Mouse (Mus musculus) left cerebral cortex, adult 18-20 months (tissue): ENCODE measurements around the gene Cer1. TPM values are rescaled to one million over a fixed set of nuclear protein-coding genes. Genes with fewer than 3 reads are reported as not detected.
A peak's percentile ranks its signal among the peaks of the same experiment; 100 is the strongest.

Experiments
- DNase-seq, 2 experiments: peaks; one replicate each; pipeline ENCODE4 v3.0.0; 2021 to 2022; ENCODE audit warnings: low spot score in 2 of 2, mixed read lengths in 1 of 2
- total RNA-seq, 2 experiments: library from RNA; stranded (reverse); gene quantifications; 2 replicates each; pipeline ENCODE4 v1.2.3; 2021

Cer1 gene
- total RNA-seq, 2 experiments from 2014 or later = 0.21 TPM; not detected in 1

DNA sequence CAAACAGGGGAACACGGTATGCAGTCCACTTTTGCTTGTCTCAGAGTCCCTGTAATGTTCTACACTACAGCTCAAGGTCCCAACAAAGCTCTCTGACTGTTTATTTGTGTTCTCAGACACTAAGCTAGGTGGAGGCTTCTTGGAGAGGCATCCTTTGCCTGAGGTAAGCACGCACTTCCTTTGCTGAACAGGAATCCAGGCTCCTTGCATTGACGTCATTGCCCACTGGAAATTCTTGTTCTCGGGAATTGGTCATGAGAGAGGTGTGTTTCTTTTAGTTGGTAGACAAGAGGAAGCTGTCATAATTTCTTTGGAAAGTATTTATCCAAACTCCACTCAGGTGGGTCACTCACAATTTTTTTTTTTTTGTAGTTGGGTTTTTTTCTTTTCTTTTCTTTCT, 9.4 kb downstream of the Cer1 start:
- no peak for DNase-seq

DNA sequence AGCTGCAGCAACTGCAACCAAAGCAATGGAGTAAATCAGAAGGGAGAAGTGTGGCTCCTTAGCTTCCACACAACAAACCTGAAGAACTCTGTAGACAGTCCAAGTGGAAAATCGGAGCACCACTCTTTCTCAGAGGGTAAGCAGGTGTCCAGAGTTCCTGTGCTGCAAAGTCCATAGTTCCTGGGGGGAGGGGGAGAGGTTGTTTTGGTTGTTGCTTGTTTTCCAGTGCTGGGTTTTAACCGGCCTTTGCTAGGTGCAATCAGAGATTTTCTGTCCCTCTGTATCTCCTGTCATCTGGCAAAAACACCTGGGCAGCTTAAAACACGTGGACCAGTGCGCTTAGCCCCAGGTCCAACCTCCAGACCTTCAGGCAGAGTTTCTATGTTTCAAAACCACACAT, 10.2 kb downstream of the Cer1 start:
- no peak for DNase-seq

DNA sequence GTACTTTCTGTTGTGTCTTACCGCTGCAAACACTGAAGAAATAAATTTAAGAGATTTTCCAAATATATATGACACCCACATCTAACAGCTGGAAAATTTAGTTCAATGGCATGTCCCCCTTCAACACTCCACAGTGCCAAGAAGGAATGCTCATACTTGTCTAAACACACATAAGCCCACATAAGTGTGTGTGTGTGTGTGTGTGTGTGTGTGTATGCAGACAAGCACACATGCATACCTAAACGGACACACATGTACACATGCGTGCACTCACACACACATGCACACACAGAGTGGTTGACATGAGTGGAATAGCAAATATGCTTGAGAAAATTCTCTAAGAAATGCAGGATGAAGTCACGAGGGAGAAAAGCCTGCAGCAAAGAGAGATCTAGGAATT, 12.4 kb downstream of the Cer1 start:
- DNase-seq = no peak

DNA sequence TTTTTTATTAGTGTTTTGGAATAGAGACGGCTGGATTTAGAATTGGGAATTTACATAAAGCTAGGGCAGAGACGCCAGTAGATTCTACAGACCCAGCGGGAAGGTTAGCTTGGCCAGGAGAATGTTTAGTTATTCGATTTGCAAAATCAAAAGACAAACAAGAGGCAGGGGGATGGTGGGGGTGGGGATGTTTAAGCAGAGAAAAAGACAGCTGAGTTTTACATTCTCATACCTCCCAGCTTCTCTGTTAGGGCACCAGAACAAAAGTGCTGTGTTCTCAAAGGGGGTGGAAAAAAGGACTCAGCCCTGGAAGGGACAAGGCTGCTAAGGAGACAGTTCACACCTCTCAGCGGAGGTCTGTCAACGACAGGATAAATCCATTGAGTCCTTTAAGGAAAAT, 12.8 kb downstream of the Cer1 start:
- DNase-seq = no peak

- no peak for DNase-seq
Observed at GRCm38 (mm10) chr4:82870931-82871330, 14.0 kb downstream of the Cer1 start.

DNA sequence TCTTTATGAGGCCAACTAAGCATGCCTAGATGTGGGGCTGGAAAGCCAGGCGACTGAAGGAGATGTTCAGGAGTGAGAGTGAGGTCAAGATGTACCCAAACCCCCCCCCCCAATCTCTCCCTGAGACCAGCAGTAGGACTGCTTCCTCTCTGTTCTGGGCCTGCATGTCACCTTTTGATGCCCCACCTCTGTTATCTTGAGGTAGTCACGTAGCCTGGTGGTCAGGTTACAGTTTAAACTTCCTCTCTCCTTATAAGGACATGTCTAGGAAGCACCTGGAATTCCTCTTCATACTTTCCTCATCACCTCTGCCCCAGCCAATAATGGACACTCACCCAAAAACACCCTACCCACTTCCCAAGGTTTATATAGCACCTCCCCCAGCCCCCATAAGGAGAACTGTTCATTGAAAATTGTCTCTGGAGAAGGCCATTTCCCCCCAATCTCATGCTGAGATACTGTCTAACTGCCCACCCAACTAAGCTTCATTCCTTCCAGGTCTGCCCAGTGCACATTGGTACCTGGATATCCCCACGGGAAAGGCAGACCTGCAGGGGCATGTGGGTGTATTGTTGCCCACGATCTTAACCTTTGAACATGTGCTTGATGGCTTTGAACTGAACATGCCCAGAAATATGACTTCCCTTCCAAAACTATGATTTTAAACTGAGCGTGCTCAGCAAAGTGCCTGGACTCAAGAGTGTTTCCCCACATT, 17.1 kb downstream of the Cer1 start:
- no peak for DNase-seq

- no peak for DNase-seq
Observed at GRCm38 (mm10) chr4:82867111-82867510, 17.8 kb downstream of the Cer1 start.

GRCm38 (mm10) chr4:82864974-82865699, 19.8 kb downstream of the Cer1 start:
- DNase-seq = no peak

GRCm38 (mm10) chr4:82863316-82863715, 21.6 kb downstream of the Cer1 start:
- DNase-seq = no peak

GRCm38 (mm10) chr4:82861451-82861850, 23.5 kb downstream of the Cer1 start:
- no peak for DNase-seq

DNA sequence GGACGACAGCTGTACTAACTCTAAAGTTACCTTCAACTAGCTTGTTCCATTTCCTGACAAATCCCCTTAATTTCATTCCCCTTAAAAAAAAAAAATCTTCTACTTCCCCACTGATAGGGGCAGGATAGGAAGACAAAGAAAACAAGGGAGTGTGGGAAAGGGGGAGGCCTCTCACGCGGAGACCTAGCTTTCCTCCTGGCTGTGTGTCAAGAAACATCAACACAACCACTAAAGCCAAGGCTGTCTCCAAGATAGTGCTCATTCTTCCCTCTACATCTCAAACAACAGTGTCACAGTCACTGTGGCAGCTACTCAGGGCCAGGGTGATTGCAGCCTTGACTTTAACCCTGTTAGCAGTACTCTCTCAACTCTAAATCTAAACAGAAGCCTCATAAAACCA, 24.4 kb downstream of the Cer1 start:
- no peak for DNase-seq

DNA sequence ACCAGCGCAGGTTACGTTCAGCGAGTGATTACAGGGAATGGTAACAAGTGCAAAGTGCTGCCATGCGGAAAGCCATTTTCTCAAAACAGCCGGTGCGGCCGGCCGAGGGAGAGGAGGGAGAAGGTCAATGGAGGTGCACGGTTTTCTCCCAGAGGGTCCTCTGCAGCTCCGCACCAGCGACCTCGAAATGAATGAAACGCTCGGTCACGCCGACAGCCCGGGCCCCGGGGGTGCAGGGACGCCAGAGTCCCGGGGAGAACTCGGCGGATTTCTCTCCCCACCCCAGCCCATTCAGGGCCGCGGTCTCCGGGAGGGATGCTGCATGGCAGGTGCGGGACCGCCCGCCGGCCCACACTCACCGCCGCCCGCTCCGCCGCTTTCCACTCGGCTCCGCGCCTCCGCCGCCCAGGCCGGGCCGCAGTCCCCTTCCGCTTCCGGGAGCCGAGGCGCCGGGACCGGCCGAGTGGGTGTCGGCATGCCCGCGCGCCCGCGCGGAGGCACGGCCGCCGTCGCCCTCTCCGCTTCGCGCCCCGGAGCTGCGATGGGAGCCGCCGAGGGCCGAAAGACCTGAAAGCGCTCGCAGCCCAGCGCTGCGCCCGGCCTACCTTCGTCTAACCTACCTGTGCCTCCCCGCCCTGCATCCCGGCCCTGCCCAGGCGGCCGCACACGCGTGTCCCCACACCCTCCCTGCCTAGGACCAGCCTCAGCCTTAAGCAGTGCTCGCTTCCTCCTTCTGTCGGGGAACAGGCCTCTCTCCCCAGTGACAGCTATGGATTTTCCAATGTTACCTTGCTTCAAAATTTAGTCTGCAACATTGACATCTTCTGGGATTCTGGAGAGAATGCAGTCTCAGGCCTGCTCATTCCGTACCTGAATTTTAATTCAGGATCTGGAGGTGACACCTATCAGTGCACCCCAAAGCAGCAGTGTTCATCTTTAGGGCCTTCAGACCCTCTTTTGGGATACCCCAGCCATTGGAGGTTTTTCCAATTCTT, 25.5 kb downstream of the Cer1 start, which contains the start of gene Zdhhc21:
TSS of gene Zdhhc21 (minus strand) at position 828 of the 995 bp plus-strand sequence.
- DNase-seq = peak; percentile 82 to 86

DNA sequence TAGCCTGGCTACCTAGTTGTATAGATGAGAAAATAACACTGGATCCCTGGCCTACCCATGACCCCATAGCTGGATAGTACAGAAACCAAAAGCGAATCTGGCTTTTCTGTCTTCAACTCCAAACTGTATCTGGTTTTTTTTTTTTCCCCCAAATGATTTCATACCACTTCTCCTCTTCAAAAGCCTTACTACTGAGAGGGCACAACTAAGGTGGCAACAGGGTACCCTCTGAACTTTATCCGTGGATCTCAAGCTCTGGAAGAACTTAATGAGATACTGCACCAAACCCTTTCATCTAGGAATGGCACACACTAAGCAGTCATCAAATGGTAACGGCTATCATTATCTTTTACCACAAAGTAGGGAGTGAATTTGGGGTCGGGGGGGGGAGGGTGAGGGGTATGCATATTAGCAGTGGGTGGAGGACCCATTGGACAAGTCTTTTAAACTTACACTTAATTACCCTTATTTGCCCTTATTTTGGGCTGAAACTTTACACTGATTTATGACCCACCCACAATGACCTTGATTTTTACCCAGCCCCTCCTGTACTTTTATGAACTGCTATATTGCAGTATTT, 26.4 kb downstream of the Cer1 start:
- no peak for DNase-seq

- DNase-seq = no peak
Observed at GRCm38 (mm10) chr4:82856986-82857385, 28.0 kb downstream of the Cer1 start.

DNA sequence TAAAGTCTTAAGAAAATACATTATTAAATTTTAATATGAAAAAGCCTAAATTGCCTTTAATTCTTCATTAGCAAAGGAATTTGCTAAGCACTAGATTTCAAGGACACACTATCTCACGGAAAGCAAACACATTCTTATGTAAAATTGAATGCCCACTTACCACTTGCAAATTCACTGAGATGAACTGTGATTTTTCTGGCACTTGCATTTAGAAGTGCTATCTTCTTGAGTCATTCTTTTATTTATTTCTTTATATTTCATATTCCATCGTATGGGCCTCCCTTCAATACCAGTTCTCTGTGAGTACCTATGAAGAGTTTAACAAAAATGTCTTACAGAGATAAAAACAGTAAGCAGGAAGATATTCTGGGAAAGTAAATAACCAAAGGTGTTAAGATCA, 31.1 kb downstream of the Cer1 start:
- no peak for DNase-seq

DNA sequence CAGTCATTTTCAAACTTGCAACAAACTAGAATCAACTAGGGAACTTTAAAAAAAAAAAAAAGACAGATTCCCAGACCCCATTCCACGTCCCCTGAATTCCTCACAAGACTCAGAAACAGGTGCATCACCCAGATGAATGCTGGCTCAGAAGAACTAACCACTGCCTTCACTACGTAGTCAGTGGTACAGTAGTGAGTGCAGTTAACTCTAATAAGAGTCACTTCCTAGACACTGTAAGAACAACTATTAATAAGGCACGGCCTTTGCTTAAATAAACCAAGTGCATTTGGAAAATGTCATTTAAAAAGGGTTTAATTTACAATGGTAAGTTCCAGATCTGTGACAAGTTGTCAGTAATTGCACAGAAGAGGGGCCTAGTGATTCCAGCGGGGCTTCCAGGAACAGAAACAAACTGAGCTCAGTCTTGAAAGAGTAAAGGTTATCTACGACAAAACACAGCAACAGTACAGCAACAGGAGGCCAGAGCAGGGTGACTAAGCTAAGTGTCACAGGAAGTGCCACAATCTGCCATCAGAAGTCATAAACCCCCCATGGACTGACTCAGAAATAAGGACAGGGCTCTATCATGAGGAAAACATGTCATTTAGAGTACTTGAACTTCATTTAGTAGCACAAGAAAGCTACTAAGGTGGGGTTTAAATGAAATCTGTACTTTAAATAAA, 36.3 kb downstream of the Cer1 start:
- DNase-seq = no peak

- DNase-seq = no peak
Observed at GRCm38 (mm10) chr4:82837526-82838240, 47.3 kb downstream of the Cer1 start.
